Mouse (Mus musculus): ENCODE measurements at regions not wholly inside any gene's neighbourhood (a gene's known extent, or its start where the extent isn't known, plus 50 kb on each side); places are given as distances from the start of the nearest gene placed in this dataset.
A peak's percentile ranks its signal among the peaks of the same experiment; 100 is the strongest.

- no peaks in the 10 kb centered on the region for H3K36me3 ChIP-seq (ENCODE audit: control insufficient read depth, insufficient read depth, low read length)
- no peaks in the 10 kb centered on the region for H3K9me3 ChIP-seq (ENCODE audit: control insufficient read depth, low read length)
- H3K27ac ChIP-seq (ENCODE audit: low read depth, low read length) = no peak overlapping the region
- H3K4me1 ChIP-seq (ENCODE audit: control insufficient read depth, insufficient read depth, low read length) = no peaks in the 10 kb centered on the region
- no peaks in the 10 kb centered on the region for H3K27me3 ChIP-seq (ENCODE audit: control insufficient read depth, insufficient read depth, low read length)
- no peak overlapping the region for H3K9ac ChIP-seq (replicated peaks; ENCODE audit: low read depth, low read length)
- no peak for ATAC-seq (ENCODE audit: low read depth)
- no peak overlapping the region for H3K4me3 ChIP-seq (ENCODE audit: low read depth, low read length)
- no peak overlapping the region for H3K4me2 ChIP-seq (ENCODE audit: low read depth, low read length)
- 88% methylated on average over 6 of the region's 6 CpGs for WGBS
Measured at GRCm38 (mm10) chr1:13980273-13980672, 2112.9 kb downstream of the 4930444P10Rik start.

- ATAC-seq (ENCODE audit: low read depth) = no peak
- Histone ChIP-seq H3K4me1 (ENCODE audit: control insufficient read depth, insufficient read depth, low read length) (no peaks in the 10 kb centered on the region), H3K9ac (replicated peaks; ENCODE audit: low read depth, low read length) (no peak overlapping the region), H3K27me3 (ENCODE audit: control insufficient read depth, insufficient read depth, low read length) (no peaks in the 10 kb centered on the region), H3K27ac (ENCODE audit: low read depth, low read length) (no peak overlapping the region), H3K9me3 (ENCODE audit: control insufficient read depth, low read length) (no peaks in the 10 kb centered on the region), H3K4me3 (ENCODE audit: low read depth, low read length) (no peak overlapping the region), H3K36me3 (ENCODE audit: control insufficient read depth, insufficient read depth, low read length) (no peaks in the 10 kb centered on the region), H3K4me2 (ENCODE audit: low read depth, low read length) (no peak overlapping the region)
- 93% methylated on average over 3 of the region's 3 CpGs for WGBS
Measured at GRCm38 (mm10) chr1:13978640-13979039, 2114.5 kb downstream of the 4930444P10Rik start.

DNA sequence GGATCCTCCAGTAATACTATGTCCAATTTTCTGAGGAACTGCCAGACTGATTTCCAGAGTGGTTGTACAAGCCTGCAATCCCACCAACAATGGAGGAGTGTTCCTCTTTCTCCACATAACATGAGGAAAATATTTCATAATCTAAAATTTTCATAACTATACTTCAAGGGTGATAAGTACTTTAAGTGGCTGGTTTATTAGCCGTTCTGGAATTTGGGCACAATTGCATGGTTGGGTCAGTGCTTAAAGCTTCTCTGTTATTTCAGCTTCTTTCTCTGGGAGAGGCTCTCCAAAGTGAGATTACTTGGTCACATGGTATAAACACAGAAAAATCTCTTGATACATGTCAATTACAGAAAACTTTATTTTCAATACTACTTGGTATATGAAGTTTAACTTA lies 2115.9 kb downstream of the 4930444P10Rik start:
- Histone ChIP-seq H3K27ac (ENCODE audit: low read depth, low read length) (no peak overlapping the region), H3K36me3 (ENCODE audit: control insufficient read depth, insufficient read depth, low read length) (no peaks in the 10 kb centered on the region), H3K4me1 (ENCODE audit: control insufficient read depth, insufficient read depth, low read length) (no peaks in the 10 kb centered on the region), H3K9me3 (ENCODE audit: control insufficient read depth, low read length) (no peaks in the 10 kb centered on the region), H3K9ac (replicated peaks; ENCODE audit: low read depth, low read length) (no peak overlapping the region), H3K27me3 (ENCODE audit: control insufficient read depth, insufficient read depth, low read length) (no peaks in the 10 kb centered on the region), H3K4me3 (ENCODE audit: low read depth, low read length) (no peak overlapping the region), H3K4me2 (ENCODE audit: low read depth, low read length) (no peak overlapping the region)
- WGBS = 92% methylated on average over 1 of the region's 1 CpGs
- no peak for ATAC-seq (ENCODE audit: low read depth)

GRCm38 (mm10) chr1:13949241-13949640 lies 2143.9 kb downstream of the 4930444P10Rik start:
- Histone ChIP-seq H3K9ac (replicated peaks; ENCODE audit: low read depth, low read length) (no peak overlapping the region), H3K9me3 (ENCODE audit: control insufficient read depth, low read length) (no peaks in the 10 kb centered on the region), H3K36me3 (ENCODE audit: control insufficient read depth, insufficient read depth, low read length) (no peaks in the 10 kb centered on the region), H3K27me3 (ENCODE audit: control insufficient read depth, insufficient read depth, low read length) (no peaks in the 10 kb centered on the region), H3K27ac (ENCODE audit: low read depth, low read length) (no peak overlapping the region), H3K4me2 (ENCODE audit: low read depth, low read length) (no peak overlapping the region), H3K4me1 (ENCODE audit: control insufficient read depth, insufficient read depth, low read length) (no peaks in the 10 kb centered on the region), H3K4me3 (ENCODE audit: low read depth, low read length) (no peak overlapping the region)
- no peak for ATAC-seq (ENCODE audit: low read depth)
- WGBS = 96% methylated on average over 3 of the region's 3 CpGs

GRCm38 (mm10) chr1:13941351-13941750 lies 2151.8 kb downstream of the 4930444P10Rik start:
- peaks cover 6% of the 10 kb centered on the region; the same call in 1 of the 2 replicates for H3K27me3 ChIP-seq (ENCODE audit: control insufficient read depth, insufficient read depth, low read length)
- WGBS = 96% methylated on average over 3 of the region's 3 CpGs
- no peaks in the 10 kb centered on the region for H3K9me3 ChIP-seq (ENCODE audit: control insufficient read depth, low read length)
- ATAC-seq (ENCODE audit: low read depth) = no peak
- no peaks in the 10 kb centered on the region for H3K36me3 ChIP-seq (ENCODE audit: control insufficient read depth, insufficient read depth, low read length)
- no peak overlapping the region for H3K4me3 ChIP-seq (ENCODE audit: low read depth, low read length)
- no peak overlapping the region for H3K27ac ChIP-seq (ENCODE audit: low read depth, low read length)
- no peak overlapping the region for H3K4me2 ChIP-seq (ENCODE audit: low read depth, low read length)
- H3K4me1 ChIP-seq (ENCODE audit: control insufficient read depth, insufficient read depth, low read length) = no peaks in the 10 kb centered on the region
- no peak overlapping the region for H3K9ac ChIP-seq (replicated peaks; ENCODE audit: low read depth, low read length)

DNA sequence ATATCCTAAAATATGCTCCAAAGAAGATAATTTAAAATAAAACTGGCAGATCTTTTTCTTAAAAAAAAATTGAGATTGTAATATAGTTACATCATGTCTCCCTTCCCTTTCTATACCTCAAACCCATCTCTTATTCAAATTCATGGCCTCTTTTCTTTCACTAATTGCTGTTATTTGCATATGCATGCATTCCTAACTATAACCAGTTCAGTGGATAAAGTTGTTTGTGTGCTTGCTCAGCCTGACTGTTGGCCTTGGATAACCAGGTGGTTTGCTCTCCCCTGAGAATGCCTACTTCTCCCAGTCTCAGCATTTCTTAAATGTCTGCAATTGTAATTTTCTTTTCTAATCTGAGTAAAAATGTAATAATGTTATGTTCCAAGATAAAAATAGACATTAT lies 2154.8 kb downstream of the 4930444P10Rik start:
- ATAC-seq (ENCODE audit: low read depth) = no peak
- no peaks in the 10 kb centered on the region for H3K4me1 ChIP-seq (ENCODE audit: control insufficient read depth, insufficient read depth, low read length)

DNA sequence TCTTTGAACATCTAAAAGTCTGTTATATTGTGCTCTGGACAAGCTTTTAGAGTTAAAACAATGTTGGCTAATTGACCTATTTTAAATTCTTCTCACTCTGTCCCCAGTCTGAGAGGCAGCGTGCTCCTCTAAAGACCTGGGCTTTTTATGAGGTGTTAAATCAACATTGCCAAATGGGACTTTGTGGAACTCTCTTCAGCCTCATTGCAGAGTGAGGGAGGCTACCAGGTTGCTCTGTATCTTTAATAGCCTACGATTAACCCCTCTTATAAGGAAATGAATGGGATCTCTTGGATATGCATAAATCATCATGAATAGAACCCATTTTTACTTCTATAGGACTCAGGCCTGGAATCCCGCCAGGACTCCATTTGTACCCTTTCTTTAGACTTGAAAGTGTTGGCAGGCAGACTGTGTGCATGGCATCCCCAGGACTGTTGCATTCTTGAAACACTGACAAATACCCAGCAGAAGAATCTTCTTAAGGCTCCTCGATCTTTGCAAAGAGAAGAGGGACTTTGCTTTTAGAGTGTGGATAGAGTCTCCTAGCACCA lies 2157.1 kb downstream of the 4930444P10Rik start:
- Histone ChIP-seq H3K4me2 (ENCODE audit: low read depth, low read length) (no peak overlapping the region), H3K27ac (ENCODE audit: low read depth, low read length) (no peak overlapping the region), H3K4me3 (ENCODE audit: low read depth, low read length) (no peak overlapping the region), H3K9ac (replicated peaks; ENCODE audit: low read depth, low read length) (no peak overlapping the region), H3K4me1 (ENCODE audit: control insufficient read depth, insufficient read depth, low read length) (no peaks in the 10 kb centered on the region), H3K9me3 (ENCODE audit: control insufficient read depth, low read length) (no peaks in the 10 kb centered on the region), H3K27me3 (ENCODE audit: control insufficient read depth, insufficient read depth, low read length) (peaks cover 11% of the 10 kb centered on the region), H3K36me3 (ENCODE audit: control insufficient read depth, insufficient read depth, low read length) (no peaks in the 10 kb centered on the region)
- peak; percentile 95 for ATAC-seq (ENCODE audit: low read depth)
- WGBS = 8% methylated on average over 4 of the region's 4 CpGs

More for the DNA sequence above, 2154.8 kb downstream of the 4930444P10Rik start:
- no peak overlapping the region for H3K4me2 ChIP-seq (ENCODE audit: low read depth, low read length)
- H3K9me3 ChIP-seq (ENCODE audit: control insufficient read depth, low read length) = no peaks in the 10 kb centered on the region
- H3K36me3 ChIP-seq (ENCODE audit: control insufficient read depth, insufficient read depth, low read length) = no peaks in the 10 kb centered on the region
- no peak overlapping the region for H3K9ac ChIP-seq (replicated peaks; ENCODE audit: low read depth, low read length)
- H3K27me3 ChIP-seq (ENCODE audit: control insufficient read depth, insufficient read depth, low read length) = peaks cover 6% of the 10 kb centered on the region; the same call in 1 of the 2 replicates
- no peak overlapping the region for H3K4me3 ChIP-seq (ENCODE audit: low read depth, low read length)
- no peak overlapping the region for H3K27ac ChIP-seq (ENCODE audit: low read depth, low read length)

GRCm38 (mm10) chr1:13928679-13929078 lies 2164.4 kb downstream of the 4930444P10Rik start:
- H3K27ac ChIP-seq (ENCODE audit: low read depth, low read length) = no peak overlapping the region
- no peaks in the 10 kb centered on the region for H3K4me1 ChIP-seq (ENCODE audit: control insufficient read depth, insufficient read depth, low read length)
- no peak for ATAC-seq (ENCODE audit: low read depth)
- no peak overlapping the region for H3K9ac ChIP-seq (replicated peaks; ENCODE audit: low read depth, low read length)
- H3K4me2 ChIP-seq (ENCODE audit: low read depth, low read length) = no peak overlapping the region
- no peaks in the 10 kb centered on the region for H3K9me3 ChIP-seq (ENCODE audit: control insufficient read depth, low read length)
- no peaks in the 10 kb centered on the region for H3K36me3 ChIP-seq (ENCODE audit: control insufficient read depth, insufficient read depth, low read length)
- peaks cover 10% of the 10 kb centered on the region; the same call in 1 of the 2 replicates for H3K27me3 ChIP-seq (ENCODE audit: control insufficient read depth, insufficient read depth, low read length)
- no peak overlapping the region for H3K4me3 ChIP-seq (ENCODE audit: low read depth, low read length)
- 88% methylated on average over 2 of the region's 2 CpGs for WGBS

GRCm38 (mm10) chr1:13927964-13928363 lies 2165.2 kb downstream of the 4930444P10Rik start:
- WGBS = 68% methylated on average over 2 of the region's 2 CpGs
- H3K9me3 ChIP-seq (ENCODE audit: control insufficient read depth, low read length) = no peaks in the 10 kb centered on the region

More at GRCm38 (mm10) chr1:13927964-13928363, 2165.2 kb downstream of the 4930444P10Rik start:
- H3K4me3 ChIP-seq (ENCODE audit: low read depth, low read length) = no peak overlapping the region
- no peak overlapping the region for H3K9ac ChIP-seq (replicated peaks; ENCODE audit: low read depth, low read length)
- no peaks in the 10 kb centered on the region for H3K4me1 ChIP-seq (ENCODE audit: control insufficient read depth, insufficient read depth, low read length)
- no peaks in the 10 kb centered on the region for H3K36me3 ChIP-seq (ENCODE audit: control insufficient read depth, insufficient read depth, low read length)
- H3K27me3 ChIP-seq (ENCODE audit: control insufficient read depth, insufficient read depth, low read length) = peaks cover 10% of the 10 kb centered on the region; the same call in 1 of the 2 replicates
- no peak for ATAC-seq (ENCODE audit: low read depth)
- no peak overlapping the region for H3K4me2 ChIP-seq (ENCODE audit: low read depth, low read length)
- H3K27ac ChIP-seq (ENCODE audit: low read depth, low read length) = no peak overlapping the region
